Mouse (Mus musculus) forebrain, embryonic 16.5 days (tissue): ENCODE measurements around the gene Scel. TPM values are rescaled to one million over a fixed set of nuclear protein-coding genes. Genes with fewer than 3 reads are reported as not detected.

Source experiments
- ATAC-seq: fragments of 200-750 bp; cut with Nextera tagmentation; 2 replicates; pipeline ENCODE4 v1.8.0; 2017; ENCODE audit warnings: mild to moderate bottlenecking, moderate library complexity
- H3K27ac ChIP-seq: fragments of 300-500 bp; sonication (generic); 2 replicates; pipeline ENCODE4 v1.5.1; 2014; ENCODE audit warnings: low read length, control low read depth
- H3K27me3 ChIP-seq: fragments of 300-500 bp; sonication (generic); replicated peaks from 2 replicates; pipeline ENCODE4 v1.6.1; 2014; ENCODE audit warnings: low read length; ENCODE audit not compliant: control insufficient read depth, insufficient read depth
- H3K36me3 ChIP-seq: fragments of 300-500 bp; sonication (generic); 2 replicates; pipeline ENCODE4 v1.6.1; 2014; ENCODE audit not compliant: control insufficient read depth, insufficient read depth
- H3K4me1 ChIP-seq: fragments of 300-500 bp; sonication (generic); replicated peaks from 2 replicates; pipeline ENCODE4 v1.6.1; 2014; ENCODE audit warnings: low read length; ENCODE audit not compliant: control insufficient read depth, insufficient read depth
- H3K4me2 ChIP-seq: fragments of 300-500 bp; sonication (generic); 2 replicates; pipeline ENCODE4 v1.6.1; 2014; ENCODE audit warnings: mild to moderate bottlenecking, low read length, control low read depth
- H3K4me3 ChIP-seq: fragments of 300-500 bp; sonication (generic); replicated peaks from 2 replicates; pipeline ENCODE4 v1.5.1; 2014; ENCODE audit warnings: mild to moderate bottlenecking, low read length, control low read depth
- H3K9ac ChIP-seq: fragments of 300-500 bp; sonication (generic); replicated peaks from 2 replicates; pipeline ENCODE4 v1.6.1; 2014; ENCODE audit warnings: low read depth, low read length, control low read depth
- H3K9me3 ChIP-seq: fragments of 300-500 bp; sonication (generic); 2 replicates; pipeline ENCODE4 v1.6.1; 2016; ENCODE audit warnings: low read length; ENCODE audit not compliant: control insufficient read depth
- WGBS: fragments of 180-500 bp; shearing (Covaris S2); extraction: QIAGEN DNeasy Blood & Tissue Kit; methylation state at CpG from one replicate; pipeline ENCODE4 v1.1.7; 2014; 5-methylcytosine and 5-hydroxymethylcytosine counted together
- polyA plus RNA-seq: library from polyadenylated mRNA; unstranded; fragments of >200 nt; fragmentation: Nextera tagmentation; extraction: Ambion mirVana; gene quantifications from 2 replicates; pipeline ENCODE4 v1.2.1, GENCODE M21; 2015

Gene Scel
- polyA plus RNA-seq, 1 experiment from 2014 or later, result not detected

- Histone ChIP-seq H3K27ac (no peak overlapping the region), H3K4me3 (no peak overlapping the region), H3K9ac (no peak overlapping the region), H3K4me2 (no peak overlapping the region), H3K4me1 (peaks cover 7% of the 10 kb centered on the region), H3K27me3 (no peaks in the 10 kb centered on the region), H3K36me3 (no peaks in the 10 kb centered on the region), H3K9me3 (no peaks in the 10 kb centered on the region)
- ATAC-seq, result no peak
- 85% methylated on average over 3 of the region's 3 CpGs for WGBS
Observed at GRCm38 (mm10) chr14:103477281-103477680, 35.9 kb upstream of the Scel start.

GRCm38 (mm10) chr14:103477959-103478358 is 35.2 kb upstream of the Scel start:
- ATAC-seq, result no peak
- Histone ChIP-seq H3K27ac (no peak overlapping the region), H3K36me3 (no peaks in the 10 kb centered on the region), H3K4me2 (no peak overlapping the region), H3K4me3 (no peak overlapping the region), H3K27me3 (no peaks in the 10 kb centered on the region), H3K4me1 (0 out of 2 replicates have a peak, but pooled peaks cover 4% of the 10 kb centered on the region), H3K9me3 (no peaks in the 10 kb centered on the region), H3K9ac (no peak overlapping the region)
- 87% methylated on average over 2 of the region's 2 CpGs for WGBS

GRCm38 (mm10) chr14:103479446-103479845 is 33.7 kb upstream of the Scel start:
- no peak overlapping the region for H3K4me2 ChIP-seq
- H3K9ac ChIP-seq, result no peak overlapping the region
- no peak overlapping the region for H3K27ac ChIP-seq
- 0 out of 2 replicates have a peak, but pooled peaks cover 4% of the 10 kb centered on the region for H3K4me1 ChIP-seq
- H3K4me3 ChIP-seq, result no peak overlapping the region
- H3K36me3 ChIP-seq, result no peaks in the 10 kb centered on the region
- ATAC-seq, result no peak
- no peaks in the 10 kb centered on the region for H3K27me3 ChIP-seq
- 68% methylated on average over 7 of the region's 7 CpGs for WGBS
- no peaks in the 10 kb centered on the region for H3K9me3 ChIP-seq

GRCm38 (mm10) chr14:103481514-103481913 is 31.6 kb upstream of the Scel start:
- H3K4me2 ChIP-seq, result no peak overlapping the region
- no peaks in the 10 kb centered on the region for H3K36me3 ChIP-seq
- H3K27ac ChIP-seq, result no peak overlapping the region
- 88% methylated on average over 7 of the region's 7 CpGs for WGBS
- no peaks in the 10 kb centered on the region for H3K27me3 ChIP-seq
- H3K9me3 ChIP-seq, result no peaks in the 10 kb centered on the region
- no peak overlapping the region for H3K4me3 ChIP-seq
- 0 out of 2 replicates have a peak, but pooled peaks cover 4% of the 10 kb centered on the region for H3K4me1 ChIP-seq
- no peak for ATAC-seq
- no peak overlapping the region for H3K9ac ChIP-seq

- Histone ChIP-seq H3K36me3 (no peaks in the 10 kb centered on the region), H3K4me2 (no peak overlapping the region), H3K4me1 (no peaks in the 10 kb centered on the region), H3K9ac (no peak overlapping the region), H3K27ac (no peak overlapping the region), H3K9me3 (no peaks in the 10 kb centered on the region), H3K4me3 (no peak overlapping the region), H3K27me3 (no peaks in the 10 kb centered on the region)
- WGBS, result 86% methylated on average over 8 of the region's 8 CpGs
- ATAC-seq, result no peak
Observed at GRCm38 (mm10) chr14:103485671-103486070, 27.5 kb upstream of the Scel start.

GRCm38 (mm10) chr14:103486974-103487373 is 26.2 kb upstream of the Scel start:
- 98% methylated on average over 5 of the region's 5 CpGs for WGBS
- Histone ChIP-seq H3K27me3 (no peaks in the 10 kb centered on the region), H3K4me1 (no peaks in the 10 kb centered on the region), H3K36me3 (no peaks in the 10 kb centered on the region), H3K9ac (no peak overlapping the region), H3K4me2 (no peak overlapping the region), H3K4me3 (no peak overlapping the region), H3K27ac (no peak overlapping the region), H3K9me3 (no peaks in the 10 kb centered on the region)
- ATAC-seq, result no peak

- Histone ChIP-seq H3K4me1 (no peaks in the 10 kb centered on the region), H3K9me3 (0 out of 2 replicates have a peak, but pooled peaks cover 4% of the 10 kb centered on the region), H3K4me3 (no peak overlapping the region), H3K27me3 (no peaks in the 10 kb centered on the region), H3K27ac (no peak overlapping the region), H3K4me2 (no peak overlapping the region), H3K9ac (no peak overlapping the region), H3K36me3 (no peaks in the 10 kb centered on the region)
- 68% methylated on average over 3 of the region's 3 CpGs for WGBS
- no peak for ATAC-seq
Observed at GRCm38 (mm10) chr14:103488659-103489058, 24.5 kb upstream of the Scel start.

GRCm38 (mm10) chr14:103498199-103498598 is 14.9 kb upstream of the Scel start:
- no peaks in the 10 kb centered on the region for H3K36me3 ChIP-seq
- no peak overlapping the region for H3K4me2 ChIP-seq
- ATAC-seq, result peak; percentile 6; the same call in 1 of the 2 replicates
- no peaks in the 10 kb centered on the region for H3K27me3 ChIP-seq
- no peak overlapping the region for H3K4me3 ChIP-seq
- no peaks in the 10 kb centered on the region for H3K9me3 ChIP-seq
- no peak overlapping the region for H3K27ac ChIP-seq
- WGBS, result 56% methylated on average over 8 of the region's 8 CpGs
- no peaks in the 10 kb centered on the region; the same call in 1 of the 2 replicates for H3K4me1 ChIP-seq
- no peak overlapping the region for H3K9ac ChIP-seq

GRCm38 (mm10) chr14:103498613-103499012 is 14.5 kb upstream of the Scel start:
- no peak overlapping the region for H3K27ac ChIP-seq
- H3K9ac ChIP-seq, result no peak overlapping the region
- ATAC-seq, result no peak
- H3K9me3 ChIP-seq, result no peaks in the 10 kb centered on the region
- H3K4me2 ChIP-seq, result no peak overlapping the region
- 64% methylated on average over 5 of the region's 5 CpGs for WGBS
- H3K4me1 ChIP-seq, result no peaks in the 10 kb centered on the region; the same call in 1 of the 2 replicates
- H3K36me3 ChIP-seq, result no peaks in the 10 kb centered on the region
- no peaks in the 10 kb centered on the region for H3K27me3 ChIP-seq
- no peak overlapping the region for H3K4me3 ChIP-seq

- no peak; the same call in 1 of the 2 replicates for ATAC-seq
- H3K4me1 ChIP-seq, result no peaks in the 10 kb centered on the region; the same call in 1 of the 2 replicates
- H3K9me3 ChIP-seq, result no peaks in the 10 kb centered on the region
- no peak overlapping the region for H3K9ac ChIP-seq
- H3K27me3 ChIP-seq, result no peaks in the 10 kb centered on the region
- H3K4me3 ChIP-seq, result no peak overlapping the region
- no peak overlapping the region for H3K27ac ChIP-seq
- no peaks in the 10 kb centered on the region for H3K36me3 ChIP-seq
- WGBS, result 27% methylated on average over 1 of the region's 1 CpGs
- no peak overlapping the region for H3K4me2 ChIP-seq
Observed at GRCm38 (mm10) chr14:103499060-103499459, 14.1 kb upstream of the Scel start.
